Mouse (Mus musculus) C2C12 (cell line): Measurements from ENCODE around the gene Cmss1.

Experiments
- CEBPB ChIP-seq: IDR thresholded peaks from one replicate; pipeline ENCODE4 v1.6.1; 2011; ENCODE audit warnings: low read depth, mild to moderate bottlenecking, control low read depth, moderate library complexity
- CTCF ChIP-seq: IDR thresholded peaks from one replicate; pipeline ENCODE4 v1.5.1; 2011; ENCODE audit not compliant: control insufficient read depth, insufficient read depth, insufficient read length
- FOSL1 ChIP-seq: IDR thresholded peaks from one replicate; pipeline ENCODE4 v1.8.0; 2011; ENCODE audit warnings: mild to moderate bottlenecking, low read length; ENCODE audit not compliant: poor library complexity, insufficient read depth, severe bottlenecking
- MAX ChIP-seq: IDR thresholded peaks from one replicate; pipeline ENCODE4 v1.6.1; 2011; ENCODE audit warnings: mild to moderate bottlenecking, control low read depth
- MYOD1 ChIP-seq: IDR thresholded peaks from one replicate; pipeline ENCODE4 v1.6.1; 2011; ENCODE audit warnings: low read depth; ENCODE audit not compliant: control insufficient read depth, insufficient read length
- MYOG ChIP-seq: IDR thresholded peaks from one replicate; pipeline ENCODE4 v1.6.1; 2011; ENCODE audit not compliant: control insufficient read depth, insufficient read length; ENCODE audit errors: extremely low read depth
- USF1 ChIP-seq: IDR thresholded peaks from one replicate; pipeline ENCODE4 v1.6.1; 2011; ENCODE audit warnings: low read depth, mild to moderate bottlenecking, control low read depth, moderate library complexity

- TF ChIP-seq CTCF: no peak
- TF ChIP-seq CEBPB: no peak
- no peak for TF ChIP-seq USF1
- no peak for TF ChIP-seq MAX
- no peak for TF ChIP-seq MYOD1
- TF ChIP-seq FOSL1: no peak
- no peak for TF ChIP-seq MYOG
These were observed 110.1 kb downstream of the Cmss1 start for GRCm38 (mm10) chr16:57496437-57497173.
